Mouse (Mus musculus) ES-E14 (cell line): Measurements from ENCODE around the gene Umodl1. TPM values are rescaled to one million over a fixed set of nuclear protein-coding genes. Genes with fewer than 3 reads are reported as not detected.

ENCODE experiments used
- DNase-seq: peaks from one replicate; pipeline ENCODE4 v3.0.0-alpha.2; 2013; ENCODE audit warnings: low read depth, low spot score
- H3K27ac ChIP-seq: 2 replicates; pipeline ENCODE4 v1.5.1; 2012; ENCODE audit warnings: low read depth, mild to moderate bottlenecking, low read length, moderate library complexity, mixed read lengths; ENCODE audit not compliant: poor library complexity, insufficient read depth, severe bottlenecking
- H3K36me3 ChIP-seq: 2 replicates; pipeline ENCODE4 v1.6.1; 2012; ENCODE audit warnings: mild to moderate bottlenecking, low read length, moderate library complexity, mixed read lengths; ENCODE audit not compliant: control insufficient read depth, poor library complexity, insufficient read depth, severe bottlenecking
- H3K4me1 ChIP-seq, 2 experiments: fragments of 150-350 bp in 1 of 2; sonication (generic) in 1 of 2; 2 replicates each; pipeline ENCODE4 v1.6.1; 2012; ENCODE audit warnings: low read length in 2 of 2, mild to moderate bottlenecking in 1 of 2, mixed read lengths in 1 of 2; ENCODE audit not compliant: control insufficient read depth in 2 of 2, insufficient read depth in 2 of 2, poor library complexity in 1 of 2
- H3K4me3 ChIP-seq, 2 experiments: fragments of 150-350 bp in 1 of 2; sonication (generic) in 1 of 2; 2 replicates each; pipeline ENCODE4 v1.5.1; 2012; ENCODE audit warnings: low read length in 2 of 2, low read depth in 1 of 2, mild to moderate bottlenecking in 1 of 2, mixed read lengths in 1 of 2; ENCODE audit not compliant: insufficient read depth in 1 of 2, poor library complexity in 1 of 2, severe bottlenecking in 1 of 2
- H3K9ac ChIP-seq: 2 replicates; pipeline ENCODE4 v1.6.1; 2012; ENCODE audit warnings: low read depth, mild to moderate bottlenecking, low read length, mixed read lengths; ENCODE audit not compliant: poor library complexity, insufficient read depth, severe bottlenecking
- H3K9me3 ChIP-seq: fragments of 150-350 bp; sonication (generic); 2 replicates; pipeline ENCODE4 v1.6.1; 2012; ENCODE audit warnings: low read depth, mild to moderate bottlenecking, low read length; ENCODE audit not compliant: control insufficient read depth, insufficient read depth
- CHD2 ChIP-seq: IDR thresholded peaks from 2 replicates; pipeline ENCODE4 v1.6.1; 2014; ENCODE audit warnings: mild to moderate bottlenecking, low read depth, low read length, inconsistent platforms
- HCFC1 ChIP-seq: IDR thresholded peaks from 2 replicates; pipeline ENCODE4 v1.6.1; 2012; ENCODE audit warnings: low read length, inconsistent platforms, borderline replicate concordance; ENCODE audit not compliant: insufficient read depth
- MAFK ChIP-seq: IDR thresholded peaks from 2 replicates; pipeline ENCODE4 v1.6.1; 2014; ENCODE audit warnings: mild to moderate bottlenecking, low read depth, low read length, inconsistent platforms; ENCODE audit not compliant: insufficient read depth
- ZC3H11A ChIP-seq: IDR thresholded peaks from 2 replicates; pipeline ENCODE4 v1.6.1; 2012; ENCODE audit warnings: low read depth, mild to moderate bottlenecking, inconsistent platforms, low read length, borderline replicate concordance
- ZNF384 ChIP-seq: IDR thresholded peaks from 2 replicates; pipeline ENCODE4 v1.6.1; 2012; ENCODE audit warnings: low read depth, low read length, inconsistent platforms
- in situ Hi-C, 2 experiments: fragments of 600-800 bp; cut with MboI; formaldehyde crosslinking; loops; one replicate each; pipeline ENCODE4 v1.15.1; 2025; ENCODE audit warnings: low sequenced_read_pairs in 2 of 2, inconsistent platforms in 1 of 2; ENCODE audit not compliant: unreplicated experiment in 2 of 2
- total RNA-seq: library from RNA; depleted of rRNA; stranded (reverse); fragments of 300-350 nt; gene quantifications from 2 replicates; pipeline ENCODE4 v1.2.3, GENCODE M21; 2012

The Umodl1 gene
- total RNA-seq, 1 experiment: not detected

DNA sequence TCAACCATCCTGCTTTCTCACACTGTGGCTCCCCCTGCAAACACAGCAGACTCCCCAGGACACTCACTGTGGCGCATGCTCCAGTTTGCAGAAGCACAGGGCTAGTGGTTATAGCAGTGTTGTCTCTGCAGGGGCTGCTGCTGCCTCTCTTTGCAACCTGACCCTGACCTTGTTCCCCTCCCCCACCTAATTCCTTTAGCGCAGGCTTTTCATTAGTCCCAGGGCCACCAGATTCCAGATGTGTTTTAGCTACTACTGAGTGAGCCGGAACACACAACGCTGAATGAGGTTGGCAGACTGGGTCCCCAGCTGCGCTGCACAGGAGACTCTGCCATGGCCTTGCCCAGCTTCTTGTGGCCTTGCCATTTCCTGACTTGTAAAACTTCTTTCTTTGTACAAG, 46.5 kb downstream of the Umodl1 start:
- TF ChIP-seq CHD2: no peak
- no peak for TF ChIP-seq HCFC1
- TF ChIP-seq ZNF384: no peak
- no peak for TF ChIP-seq MAFK
- TF ChIP-seq ZC3H11A: no peak
- Histone ChIP-seq H3K9me3 (no peaks in the 10 kb centered on the region), H3K9ac (no peak overlapping the region), H3K36me3 (no peaks in the 10 kb centered on the region), H3K4me1 (peaks cover 3 to 10% of the 10 kb centered on the region in 2 experiments; a peak in 3 of 4 replicates), H3K27ac (no peak overlapping the region), H3K4me3 (no peak overlapping the region)
- in situ Hi-C loops: no loop called here
- DNase-seq: no peak

DNA sequence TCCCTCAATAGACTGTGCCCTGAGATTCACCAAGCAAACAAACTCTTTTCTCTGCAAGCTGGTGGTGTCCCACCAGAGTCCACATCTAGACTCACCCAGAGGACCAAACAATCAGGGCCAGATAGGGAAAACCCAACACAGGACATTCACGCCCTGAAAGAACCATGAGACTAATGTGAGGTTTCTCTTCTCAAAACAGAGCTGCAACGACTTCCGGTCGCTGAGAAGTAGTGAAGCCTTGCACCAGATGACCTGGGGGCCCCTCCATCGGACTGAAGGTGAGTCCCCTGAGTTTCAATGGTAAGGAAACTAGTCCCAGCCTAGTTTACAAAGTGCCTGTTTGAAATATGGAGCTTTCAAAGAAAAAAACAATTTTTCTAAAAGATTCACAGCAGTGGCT, 48.2 kb downstream of the Umodl1 start:
- Histone ChIP-seq H3K4me3 (no peak overlapping the region), H3K36me3 (no peaks in the 10 kb centered on the region), H3K4me1 (peaks cover 3 to 10% of the 10 kb centered on the region in 2 experiments; a peak in 3 of 4 replicates), H3K9me3 (no peaks in the 10 kb centered on the region), H3K9ac (no peak overlapping the region), H3K27ac (no peak overlapping the region)
- in situ Hi-C loops: no loop called here
- TF ChIP-seq HCFC1: no peak
- no peak for TF ChIP-seq ZC3H11A
- TF ChIP-seq MAFK: no peak
- no peak for DNase-seq

DNA sequence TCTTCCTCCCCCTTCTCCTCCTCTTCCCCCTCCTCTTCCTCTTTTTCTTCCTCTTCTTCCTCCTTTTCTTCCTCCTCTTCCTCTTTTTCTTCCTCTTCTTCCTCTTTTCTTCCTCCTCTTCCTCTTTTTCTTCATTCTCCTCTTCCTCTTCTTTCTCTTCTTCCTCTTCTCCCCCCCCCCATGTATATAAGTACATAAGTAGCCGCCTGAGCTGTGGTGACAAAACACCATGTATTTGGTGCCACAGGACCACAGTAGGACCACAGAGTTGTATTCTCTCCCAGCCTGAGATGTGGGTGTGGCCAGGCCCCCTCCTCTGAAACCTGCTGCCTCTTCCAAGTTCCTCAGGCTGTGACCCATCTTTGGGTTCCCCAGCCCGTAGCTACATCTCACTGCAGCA, 50.8 kb downstream of the Umodl1 start:
- TF ChIP-seq CHD2 (no peak), MAFK (no peak), ZC3H11A (no peak), ZNF384 (no peak), HCFC1 (no peak)
- no peak for DNase-seq

DNA sequence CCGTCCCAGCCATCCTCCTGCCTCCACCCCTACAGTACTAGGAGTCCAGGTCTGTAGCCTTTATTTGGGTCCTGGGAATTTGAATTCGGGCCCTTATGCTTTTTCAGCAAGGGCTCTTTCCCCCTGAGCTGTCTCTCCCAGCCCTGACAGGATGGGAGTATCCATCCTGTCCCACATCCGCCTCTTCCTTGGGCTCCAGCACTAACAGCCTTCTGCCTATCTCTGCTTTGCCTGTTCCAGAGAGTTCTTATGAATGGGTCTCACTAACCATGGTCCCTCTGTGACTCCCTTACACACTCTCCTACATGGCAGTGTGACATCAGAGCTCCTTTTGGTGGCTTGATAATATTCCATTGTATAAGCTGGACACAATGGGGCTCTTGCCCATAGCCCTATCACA, 52.9 kb downstream of the Umodl1 start:
- Histone ChIP-seq H3K36me3 (no peaks in the 10 kb centered on the region), H3K9ac (no peak overlapping the region), H3K9me3 (no peaks in the 10 kb centered on the region), H3K27ac (no peak overlapping the region), H3K4me3 (no peak overlapping the region), H3K4me1 (no peaks in the 10 kb centered on the region)
- TF ChIP-seq CHD2 (no peak), ZC3H11A (no peak), HCFC1 (no peak), MAFK (no peak), ZNF384 (no peak)
- DNase-seq: no peak
- in situ Hi-C loops: no loop called here

More for the DNA sequence above, 50.8 kb downstream of the Umodl1 start:
- in situ Hi-C loops: no loop called here
- H3K27ac ChIP-seq: no peak overlapping the region
- no peaks in the 10 kb centered on the region for H3K9me3 ChIP-seq
- no peak overlapping the region for H3K4me3 ChIP-seq
- H3K9ac ChIP-seq: no peak overlapping the region
- peaks cover 0 to 8% of the 10 kb centered on the region in 2 experiments; a peak in 3 of 4 replicates for H3K4me1 ChIP-seq
- no peaks in the 10 kb centered on the region for H3K36me3 ChIP-seq

DNA sequence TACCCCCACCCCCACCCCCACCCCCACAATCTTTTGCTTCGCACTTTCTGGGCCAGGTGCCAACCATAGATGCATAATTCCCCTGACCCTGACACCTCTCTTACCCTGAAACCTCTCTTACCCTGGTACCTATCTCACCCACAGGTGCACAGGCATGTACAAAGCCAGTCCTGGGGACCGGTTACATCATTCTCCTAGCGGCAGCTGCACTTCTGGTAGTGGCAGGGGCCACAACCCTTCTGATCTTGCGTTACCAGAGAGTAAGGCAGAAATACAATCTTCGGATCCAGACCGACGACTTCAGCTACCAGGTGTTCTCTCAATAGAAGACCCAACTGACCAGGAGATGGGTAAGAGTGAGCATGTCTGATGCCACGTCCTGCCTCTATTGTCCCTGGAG, 54.0 kb downstream of the Umodl1 start:
- TF ChIP-seq MAFK (no peak), CHD2 (no peak), ZNF384 (no peak), ZC3H11A (no peak), HCFC1 (no peak)
- no peak overlapping the region for H3K9ac ChIP-seq
- no peak overlapping the region for H3K4me3 ChIP-seq
- H3K9me3 ChIP-seq: no peaks in the 10 kb centered on the region
- in situ Hi-C loops: no loop called here
- no peaks in the 10 kb centered on the region for H3K36me3 ChIP-seq
- no peaks in the 10 kb centered on the region for H3K4me1 ChIP-seq
- H3K27ac ChIP-seq: no peak overlapping the region
- DNase-seq: no peak
